Mouse (Mus musculus): ENCODE results near the gene Vmn2r88. TPM values are rescaled to one million over a fixed set of nuclear protein-coding genes. Genes with fewer than 3 reads are reported as not detected.
"Not testable (repeated sequence)": the region's sequence is repeated elsewhere in the genome, so short reads cannot be mapped to it uniquely, and the experiment has no call there.

The Vmn2r88 gene
- polyA plus RNA-seq, 1 experiment from 2014 or later: not detected

- no peak for ATAC-seq
- WGBS: 96% methylated on average over 26 of the region's 26 CpGs
- Histone ChIP-seq H3K9me3 (ENCODE audit: control insufficient read depth, low read length) (0 out of 2 replicates have a peak, but pooled peaks cover 2% of the 10 kb centered on the region), H3K27me3 (replicated peaks; ENCODE audit: control insufficient read depth, insufficient read depth, low read length) (no peaks in the 10 kb centered on the region), H3K4me3 (ENCODE audit: low read length) (no peak overlapping the region), H3K9ac (ENCODE audit: low read depth, low read length) (no peak overlapping the region), H3K36me3 (ENCODE audit: control insufficient read depth, insufficient read depth, low read length) (no peaks in the 10 kb centered on the region), H3K4me1 (ENCODE audit: control insufficient read depth, insufficient read depth, low read length) (no peaks in the 10 kb centered on the region), H3K27ac (ENCODE audit: low read length) (no peak overlapping the region), H3K4me2 (ENCODE audit: low read depth, low read length) (no peak overlapping the region)
Observed at GRCm38 (mm10) chr14:51435020-51435419, 24.4 kb downstream of the Vmn2r88 start.

GRCm38 (mm10) chr14:51438955-51439354, 28.3 kb downstream of the Vmn2r88 start:
- Histone ChIP-seq H3K9me3 (ENCODE audit: control insufficient read depth, low read length) (0 out of 2 replicates have a peak, but pooled peaks cover 2% of the 10 kb centered on the region), H3K36me3 (ENCODE audit: control insufficient read depth, insufficient read depth, low read length) (no peaks in the 10 kb centered on the region), H3K27ac (ENCODE audit: low read length) (no peak overlapping the region), H3K4me3 (ENCODE audit: low read length) (no peak overlapping the region), H3K4me1 (ENCODE audit: control insufficient read depth, insufficient read depth, low read length) (no peaks in the 10 kb centered on the region), H3K4me2 (ENCODE audit: low read depth, low read length) (no peak overlapping the region), H3K27me3 (replicated peaks; ENCODE audit: control insufficient read depth, insufficient read depth, low read length) (no peaks in the 10 kb centered on the region), H3K9ac (ENCODE audit: low read depth, low read length) (no peak overlapping the region)
- WGBS: 95% methylated on average over 4 of the region's 4 CpGs
- ATAC-seq: no peak

- ATAC-seq; H3K9me3 ChIP-seq (ENCODE audit: control insufficient read depth, low read length): not testable (repeated sequence)
- WGBS: 79% methylated on average over 2 of the region's 2 CpGs
Observed at GRCm38 (mm10) chr14:51451557-51451956, 40.9 kb downstream of the Vmn2r88 start, which contains the start of gene Vmn2r89. Gene Vmn2r89 (plus strand): TSS chr14:51451857.

More at GRCm38 (mm10) chr14:51451557-51451956, 40.9 kb downstream of the Vmn2r88 start, which contains the start of gene Vmn2r89:
- not testable (repeated sequence) for H3K4me1 ChIP-seq (ENCODE audit: control insufficient read depth, insufficient read depth, low read length); H3K9ac ChIP-seq (ENCODE audit: low read depth, low read length); H3K27me3 ChIP-seq (replicated peaks; ENCODE audit: control insufficient read depth, insufficient read depth, low read length); H3K27ac ChIP-seq (ENCODE audit: low read length); H3K4me3 ChIP-seq (ENCODE audit: low read length); H3K36me3 ChIP-seq (ENCODE audit: control insufficient read depth, insufficient read depth, low read length); H3K4me2 ChIP-seq (ENCODE audit: low read depth, low read length)

Other genes with a start within 250 kb of the Vmn2r88 start
- gene Rnase2b, start 248.6 kb upstream of the Vmn2r88 start, polyA plus RNA-seq (2015; fragmentation: Nextera tagmentation; extraction: Ambion mirVana): not detected in 2 replicates
- gene Ang2, start 211.7 kb upstream of the Vmn2r88 start, polyA plus RNA-seq (2015; fragmentation: Nextera tagmentation; extraction: Ambion mirVana): not detected in 2 replicates
- gene Ear14, start 207.4 kb upstream of the Vmn2r88 start, polyA plus RNA-seq (2015; fragmentation: Nextera tagmentation; extraction: Ambion mirVana): not detected in 2 replicates
- not detected in 2 replicates for gene Rnase2a, start 154.7 kb upstream of the Vmn2r88 start, polyA plus RNA-seq (2015; fragmentation: Nextera tagmentation; extraction: Ambion mirVana)
- not detected in 2 replicates for gene Gm7247, start 49.1 kb upstream of the Vmn2r88 start, polyA plus RNA-seq (2015; fragmentation: Nextera tagmentation; extraction: Ambion mirVana)
- gene Vmn2r89, start 41.0 kb downstream of the Vmn2r88 start, polyA plus RNA-seq (2015; fragmentation: Nextera tagmentation; extraction: Ambion mirVana): not detected in 2 replicates
- not detected in 2 replicates for gene Gm5622, start 142.0 kb downstream of the Vmn2r88 start, polyA plus RNA-seq (2015; fragmentation: Nextera tagmentation; extraction: Ambion mirVana)
- gene Gm17175, start 163.2 kb downstream of the Vmn2r88 start, polyA plus RNA-seq (2015; fragmentation: Nextera tagmentation; extraction: Ambion mirVana): not detected in 2 replicates
- gene Gm17174, start 181.3 kb downstream of the Vmn2r88 start, polyA plus RNA-seq (2015; fragmentation: Nextera tagmentation; extraction: Ambion mirVana): not detected in 2 replicates
- not detected in 2 replicates for gene Gm17078, start 200.5 kb downstream of the Vmn2r88 start, polyA plus RNA-seq (2015; fragmentation: Nextera tagmentation; extraction: Ambion mirVana)
- not detected in 2 replicates for gene Gm4181, start 224.8 kb downstream of the Vmn2r88 start, polyA plus RNA-seq (2015; fragmentation: Nextera tagmentation; extraction: Ambion mirVana)

Measured in intestine, embryonic 16.5 days (tissue).